Comparison of ENCODE assay signal across 11 mouse cellular contexts in genomic region chr17:56537912-56538311, GRCm38 (mm10). TPM values are rescaled to one million over a fixed set of nuclear protein-coding genes. Genes with fewer than 3 reads are reported as not detected.
DNase-seq lines count a peak whose midpoint lies in the region; ATAC-seq and TF ChIP-seq lines count a peak whose summit lies in the region.
"Had no signal": no experiment of that assay in that cellular context is flagged by ENCODE, and none has a peak within 500 bp of the region (broad histone marks: within the 10 kb centered on the region; RNA-seq: fewer than 3 reads in every experiment).

No protein-coding gene starts in this region.

- DNase-seq in cerebellum, postnatal 25 days: peak; percentile 37 to 59
- no peak for DNase-seq in cerebellum, adult 18-20 months
- no peak for DNase-seq in lung, embryonic 14.5 days
- DNase-seq in lung, postnatal 36 days: no peak
- no peak for DNase-seq in heart, postnatal 10 days
- DNase-seq in gastrocnemius, postnatal 4 days (ENCODE audit: low spot score in 2 of 2): no peak
- DNase-seq: B cell, adult 2 months; heart, postnatal 14 days; lung, postnatal 14 days had no signal

- H3K27me3 ChIP-seq in lung, embryonic 14.5 days (ENCODE audit: insufficient read depth, low read length): no peaks in the 10 kb centered on the region
- no peaks in the 10 kb centered on the region for H3K27me3 ChIP-seq in hindbrain, embryonic 15.5 days

- no peak for TF ChIP-seq POLR2A in olfactory bulb, adult 2 months (IDR thresholded peaks at IDR 0.05; ENCODE audit: insufficient read depth, low read depth, low read length)

- H3K4me3 ChIP-seq in lung, embryonic 14.5 days (ENCODE audit: low read depth, low read length): no peak overlapping the region
- H3K4me3 ChIP-seq in hindbrain, embryonic 15.5 days: no peak overlapping the region
- H3K4me3 ChIP-seq in olfactory bulb, adult 2 months (ENCODE audit: insufficient read depth, low read depth, low read length): no peak overlapping the region

- no peak overlapping the region for H3K4me2 ChIP-seq in lung, embryonic 14.5 days
- no peak overlapping the region for H3K4me2 ChIP-seq in hindbrain, embryonic 15.5 days

- peak; percentile 17; the same call in 1 of the 2 replicates for TF ChIP-seq CTCF in lung, embryonic 14.5 days (IDR thresholded peaks at IDR 0.05; ENCODE audit: low read depth)
- TF ChIP-seq CTCF in olfactory bulb, adult 2 months (IDR thresholded peaks at IDR 0.05; ENCODE audit: insufficient read depth, low read depth, low read length): no peak

- H3K36me3 ChIP-seq in lung, embryonic 14.5 days (ENCODE audit: insufficient read depth): no peaks in the 10 kb centered on the region
- H3K36me3 ChIP-seq in hindbrain, embryonic 15.5 days: no peaks in the 10 kb centered on the region

- no peak overlapping the region for H3K9ac ChIP-seq in lung, embryonic 14.5 days
- no peak overlapping the region for H3K9ac ChIP-seq in hindbrain, embryonic 15.5 days

- no peak overlapping the region for H3K27ac ChIP-seq in lung, embryonic 14.5 days (ENCODE audit: low read depth)
- peak overlapping the region; percentile 35; the same call in 1 of the 2 replicates for H3K27ac ChIP-seq in hindbrain, embryonic 15.5 days (replicated peaks)
- peak overlapping the region; percentile 15; the same call in 1 of the 2 replicates for H3K27ac ChIP-seq in olfactory bulb, adult 2 months (ENCODE audit: insufficient read depth, low read depth, low read length)

- no peaks in the 10 kb centered on the region for H3K4me1 ChIP-seq in lung, embryonic 14.5 days (ENCODE audit: insufficient read depth)
- peaks cover 30% of the 10 kb centered on the region for H3K4me1 ChIP-seq in hindbrain, embryonic 15.5 days (replicated peaks)
- H3K4me1 ChIP-seq in olfactory bulb, adult 2 months (ENCODE audit: control insufficient read depth, insufficient read depth, low read length): peaks cover 30% of the 10 kb centered on the region

- intact Hi-C loops in heart, postnatal 10 days (cut with DNase I): no loop called here

- WGBS in lung, embryonic 14.5 days: 28% methylated on average over 8 of the region's 8 CpGs
- WGBS in hindbrain, embryonic 15.5 days: 12% methylated on average over 8 of the region's 8 CpGs
- WGBS in olfactory bulb, adult 2 months: 42% methylated on average over 8 of the region's 8 CpGs

- no peak for ATAC-seq in lung, embryonic 14.5 days (ENCODE audit: insufficient read depth)
- ATAC-seq in hindbrain, embryonic 15.5 days (ENCODE audit: low FRiP score, low read depth): peak; percentile 13; the same call in 1 of the 2 replicates

- no peaks in the 10 kb centered on the region for H3K9me3 ChIP-seq in lung, embryonic 14.5 days (ENCODE audit: low read depth, low read length)
- H3K9me3 ChIP-seq in hindbrain, embryonic 15.5 days: no peaks in the 10 kb centered on the region

RNA-seq across cellular contexts. Expression of gene Gm20219, which starts 16.3 kb away (rescaled TPM):
- polyA plus RNA-seq in lung, embryonic 14.5 days (2014; fragmentation: Nextera tagmentation; extraction: Ambion mirVana): 1.4 and 1.6 TPM in 2 replicates
- polyA plus RNA-seq in hindbrain, embryonic 15.5 days (2015; fragmentation: Nextera tagmentation; extraction: Ambion mirVana): 0.46 and 1.3 TPM in 2 replicates
- polyA plus RNA-seq in olfactory bulb, adult 2 months (2012; ENCODE audit: insufficient read depth, insufficient read length, low replicate concordance, missing spikeins): not detected in 2 replicates
- total RNA-seq in heart, postnatal 10 days (2021): under 1 TPM in 1 of 2 experiments, not detected in 1; 0.60 TPM
- 1 to 10 TPM in 1 of 2 experiments, under 1 TPM in 1; 0.83 to 1.4 TPM for total RNA-seq in gastrocnemius, postnatal 4 days (2021)

RNA-seq across cellular contexts. Expression of gene Znrf4, which starts 25.7 kb away (rescaled TPM):
- polyA plus RNA-seq in lung, embryonic 14.5 days (2014; fragmentation: Nextera tagmentation; extraction: Ambion mirVana): not detected in 2 replicates
- polyA plus RNA-seq in hindbrain, embryonic 15.5 days (2015; fragmentation: Nextera tagmentation; extraction: Ambion mirVana): 0.17 TPM in 1 of 2 replicates, not detected in the other
- not detected in 2 replicates for polyA plus RNA-seq in olfactory bulb, adult 2 months (2012; ENCODE audit: insufficient read depth, insufficient read length, low replicate concordance, missing spikeins)
- total RNA-seq in heart, postnatal 10 days (2021): not detected
- total RNA-seq in gastrocnemius, postnatal 4 days (2021): not detected
- total RNA-seq: heart, postnatal 14 days had no signal

RNA-seq across cellular contexts. Expression of gene Safb2, which starts 46.5 kb away (rescaled TPM):
- polyA plus RNA-seq in lung, embryonic 14.5 days (2014; fragmentation: Nextera tagmentation; extraction: Ambion mirVana): 63.1 and 69.4 TPM in 2 replicates
- 71.4 and 81.2 TPM in 2 replicates for polyA plus RNA-seq in hindbrain, embryonic 15.5 days (2015; fragmentation: Nextera tagmentation; extraction: Ambion mirVana)
- polyA plus RNA-seq in olfactory bulb, adult 2 months (2012; ENCODE audit: insufficient read depth, insufficient read length, low replicate concordance, missing spikeins): 339 TPM in 1 of 2 replicates, not detected in the other
- total RNA-seq in heart, postnatal 10 days (2021): 10 to 100 TPM; 55.7 to 56.8 TPM
- total RNA-seq in gastrocnemius, postnatal 4 days (2021): 10 to 100 TPM; 56.4 to 78.9 TPM

RNA-seq across cellular contexts. Expression of gene Safb, which starts 46.7 kb away (rescaled TPM):
- polyA plus RNA-seq in lung, embryonic 14.5 days (2014; fragmentation: Nextera tagmentation; extraction: Ambion mirVana): 83.1 and 87.9 TPM in 2 replicates
- polyA plus RNA-seq in hindbrain, embryonic 15.5 days (2015; fragmentation: Nextera tagmentation; extraction: Ambion mirVana): 105 and 116 TPM in 2 replicates
- polyA plus RNA-seq in olfactory bulb, adult 2 months (2012; ENCODE audit: insufficient read depth, insufficient read length, low replicate concordance, missing spikeins): 696 TPM in 1 of 2 replicates, not detected in the other
- total RNA-seq in heart, postnatal 10 days (2021): 10 to 100 TPM; 96.8 to 97.6 TPM
- 100 to 1,000 TPM in 1 of 2 experiments, 10 to 100 TPM in 1; 96.9 to 117 TPM for total RNA-seq in gastrocnemius, postnatal 4 days (2021)

Comparison
In these comparisons a context has a peak if more than half of its experiments do, and no peak if none do; other contexts are left out.
1. DNase-seq: peak in cerebellum, postnatal 25 days (2 of 2); none in cerebellum, adult 18-20 months (0 of 2), lung, embryonic 14.5 days (single experiment), lung, postnatal 36 days (single experiment), heart, postnatal 10 days (0 of 2) and gastrocnemius, postnatal 4 days (0 of 2).